Mouse (Mus musculus): ENCODE data around the gene Zfhx3. TPM values are rescaled to one million over a fixed set of nuclear protein-coding genes. Genes with fewer than 3 reads are reported as not detected.

Zfhx3 gene
- polyA plus RNA-seq, 1 experiment from 2014 or later, result 27.5 TPM

- no peak for DNase-seq (ENCODE audit: low spot score)
- WGBS, result 86% methylated on average over 6 of the region's 6 CpGs
- Histone ChIP-seq H3K9ac (replicated peaks; ENCODE audit: low read length) (no peak overlapping the region), H3K27me3 (ENCODE audit: control insufficient read depth, insufficient read depth, low read length) (no peaks in the 10 kb centered on the region), H3K36me3 (replicated peaks; ENCODE audit: control insufficient read depth, insufficient read depth, low read depth, low read length) (no peaks in the 10 kb centered on the region; the same call in 1 of the 2 replicates), H3K27ac (replicated peaks; ENCODE audit: low read depth, low read length) (no peak overlapping the region), H3K9me3 (replicated peaks; ENCODE audit: control insufficient read depth, low read length) (no peaks in the 10 kb centered on the region), H3K4me1 (ENCODE audit: control insufficient read depth, insufficient read depth, low read length) (peaks cover 3% of the 10 kb centered on the region), H3K4me2 (ENCODE audit: low read depth, low read length) (no peak overlapping the region), H3K4me3 (ENCODE audit: low read depth, low read length) (no peak overlapping the region)
- ATAC-seq (replicated peaks; ENCODE audit: insufficient number of reproducible peaks, low FRiP score, low TSS enrichment, low read depth), result no peak
These were observed 940.9 kb downstream of the Zfhx3 start for GRCm38 (mm10) chr8:108883381-108883780.

DNA sequence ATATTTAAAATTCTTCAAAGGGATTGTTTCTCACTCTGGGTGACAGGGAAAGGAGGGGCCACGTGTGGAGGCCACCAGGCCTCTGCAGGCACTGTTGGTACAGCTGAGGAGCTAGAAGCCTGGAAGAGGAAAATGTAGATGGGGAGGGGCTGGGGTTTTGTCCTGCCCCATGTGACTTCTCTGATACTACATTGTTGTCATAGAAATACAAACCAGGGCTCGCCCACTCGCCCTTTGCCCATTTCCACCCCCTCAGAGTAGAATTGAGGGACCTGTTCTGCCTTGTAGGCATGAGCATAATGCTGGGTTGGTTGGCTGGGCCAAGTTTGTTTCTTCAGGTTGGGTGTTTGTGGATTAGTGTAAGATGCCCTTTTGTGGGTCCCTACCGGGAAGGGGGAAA lies 942.5 kb downstream of the Zfhx3 start:
- H3K4me3 ChIP-seq (ENCODE audit: low read depth, low read length), result no peak overlapping the region
- 53% methylated on average over 4 of the region's 4 CpGs for WGBS
- no peak overlapping the region for H3K4me2 ChIP-seq (ENCODE audit: low read depth, low read length)
- H3K27ac ChIP-seq (replicated peaks; ENCODE audit: low read depth, low read length), result no peak overlapping the region
- H3K36me3 ChIP-seq (replicated peaks; ENCODE audit: control insufficient read depth, insufficient read depth, low read depth, low read length), result no peaks in the 10 kb centered on the region; the same call in 1 of the 2 replicates
- DNase-seq (ENCODE audit: low spot score), result no peak
- no peak for ATAC-seq (replicated peaks; ENCODE audit: insufficient number of reproducible peaks, low FRiP score, low TSS enrichment, low read depth)
- no peaks in the 10 kb centered on the region for H3K27me3 ChIP-seq (ENCODE audit: control insufficient read depth, insufficient read depth, low read length)
- no peak overlapping the region for H3K9ac ChIP-seq (replicated peaks; ENCODE audit: low read length)
- peaks cover 3% of the 10 kb centered on the region for H3K4me1 ChIP-seq (ENCODE audit: control insufficient read depth, insufficient read depth, low read length)
- H3K9me3 ChIP-seq (replicated peaks; ENCODE audit: control insufficient read depth, low read length), result no peaks in the 10 kb centered on the region

DNA sequence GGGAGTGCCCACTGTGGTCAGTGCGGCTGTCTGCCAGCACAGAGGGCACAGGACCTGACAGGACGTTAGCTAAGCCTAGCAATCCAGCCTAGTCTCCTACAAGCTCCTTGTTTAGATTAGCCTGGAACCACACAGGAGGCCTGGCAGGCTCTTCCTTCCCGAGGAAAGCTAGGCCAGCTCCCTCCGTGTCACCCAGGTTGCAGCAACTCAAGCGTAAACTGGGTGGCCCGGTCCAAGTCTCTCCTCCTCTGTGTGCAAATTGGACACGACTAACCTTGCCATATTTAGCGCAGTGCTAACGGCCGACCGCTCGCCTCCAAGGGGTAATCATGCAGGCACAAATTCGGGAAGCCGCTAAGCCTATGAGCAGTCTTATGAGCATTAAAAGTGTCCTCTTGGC lies 943.0 kb downstream of the Zfhx3 start:
- H3K36me3 ChIP-seq (replicated peaks; ENCODE audit: control insufficient read depth, insufficient read depth, low read depth, low read length), result no peaks in the 10 kb centered on the region; the same call in 1 of the 2 replicates
- no peak overlapping the region for H3K4me2 ChIP-seq (ENCODE audit: low read depth, low read length)
- H3K27me3 ChIP-seq (ENCODE audit: control insufficient read depth, insufficient read depth, low read length), result no peaks in the 10 kb centered on the region
- WGBS, result 72% methylated on average over 14 of the region's 14 CpGs
- no peak overlapping the region for H3K27ac ChIP-seq (replicated peaks; ENCODE audit: low read depth, low read length)
- no peak overlapping the region for H3K4me3 ChIP-seq (ENCODE audit: low read depth, low read length)
- no peak overlapping the region for H3K9ac ChIP-seq (replicated peaks; ENCODE audit: low read length)
- DNase-seq (ENCODE audit: low spot score) (no peak), ATAC-seq (replicated peaks; ENCODE audit: insufficient number of reproducible peaks, low FRiP score, low TSS enrichment, low read depth) (no peak)
- no peaks in the 10 kb centered on the region for H3K9me3 ChIP-seq (replicated peaks; ENCODE audit: control insufficient read depth, low read length)
- peaks cover 3% of the 10 kb centered on the region for H3K4me1 ChIP-seq (ENCODE audit: control insufficient read depth, insufficient read depth, low read length)

- no peaks in the 10 kb centered on the region for H3K9me3 ChIP-seq (replicated peaks; ENCODE audit: control insufficient read depth, low read length)
- WGBS, result 66% methylated on average over 12 of the region's 12 CpGs
- H3K9ac ChIP-seq (replicated peaks; ENCODE audit: low read length), result no peak overlapping the region
- no peak for ATAC-seq (replicated peaks; ENCODE audit: insufficient number of reproducible peaks, low FRiP score, low TSS enrichment, low read depth)
- H3K36me3 ChIP-seq (replicated peaks; ENCODE audit: control insufficient read depth, insufficient read depth, low read depth, low read length), result no peaks in the 10 kb centered on the region; the same call in 1 of the 2 replicates
- H3K27ac ChIP-seq (replicated peaks; ENCODE audit: low read depth, low read length), result no peak overlapping the region
- no peak overlapping the region for H3K4me2 ChIP-seq (ENCODE audit: low read depth, low read length)
- no peak for DNase-seq (ENCODE audit: low spot score)
- no peaks in the 10 kb centered on the region for H3K27me3 ChIP-seq (ENCODE audit: control insufficient read depth, insufficient read depth, low read length)
- no peak overlapping the region for H3K4me3 ChIP-seq (ENCODE audit: low read depth, low read length)
- peaks cover 3% of the 10 kb centered on the region for H3K4me1 ChIP-seq (ENCODE audit: control insufficient read depth, insufficient read depth, low read length)
These were observed 943.4 kb downstream of the Zfhx3 start for GRCm38 (mm10) chr8:108885861-108886260.

DNA sequence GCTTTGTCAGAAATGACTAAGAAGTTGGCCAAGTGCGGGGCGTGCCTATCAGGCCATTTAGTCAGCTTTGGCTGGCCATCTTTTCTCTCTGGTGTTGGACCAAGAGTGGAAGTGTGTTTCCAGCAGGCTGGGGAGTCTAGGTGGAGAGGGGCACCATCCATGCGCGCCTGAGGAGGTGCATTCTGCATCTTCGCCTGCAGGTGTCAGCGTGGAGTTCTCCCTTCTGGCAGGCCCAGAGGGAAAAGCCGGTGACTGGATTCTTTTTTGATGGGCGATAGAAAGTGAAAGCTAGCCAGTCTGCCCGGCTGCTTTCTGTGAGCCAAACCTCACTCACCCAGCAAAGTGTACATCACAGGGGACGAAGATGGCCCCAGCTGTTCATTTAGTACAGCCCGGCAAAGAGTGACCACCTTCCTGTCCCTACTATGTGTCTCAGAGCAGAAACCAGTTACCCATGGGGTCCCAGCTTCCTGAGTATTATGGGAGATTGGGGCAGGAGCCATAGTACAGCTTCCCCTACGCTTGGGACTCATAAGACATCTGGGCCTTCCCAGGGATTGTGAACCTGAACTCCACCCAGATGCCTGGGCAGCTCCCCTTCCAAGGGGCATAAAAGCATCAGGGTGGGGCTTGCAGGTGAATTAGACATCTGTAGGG lies 944.3 kb downstream of the Zfhx3 start:
- 25% methylated on average over 12 of the region's 12 CpGs for WGBS
- Histone ChIP-seq H3K27ac (replicated peaks; ENCODE audit: low read depth, low read length) (no peak overlapping the region), H3K36me3 (replicated peaks; ENCODE audit: control insufficient read depth, insufficient read depth, low read depth, low read length) (no peaks in the 10 kb centered on the region; the same call in 1 of the 2 replicates), H3K4me1 (ENCODE audit: control insufficient read depth, insufficient read depth, low read length) (peaks cover 3% of the 10 kb centered on the region), H3K9ac (replicated peaks; ENCODE audit: low read length) (no peak overlapping the region; the same call in 1 of the 2 replicates), H3K4me2 (ENCODE audit: low read depth, low read length) (no peak overlapping the region; the same call in 1 of the 2 replicates), H3K27me3 (ENCODE audit: control insufficient read depth, insufficient read depth, low read length) (no peaks in the 10 kb centered on the region), H3K9me3 (replicated peaks; ENCODE audit: control insufficient read depth, low read length) (no peaks in the 10 kb centered on the region), H3K4me3 (ENCODE audit: low read depth, low read length) (no peak overlapping the region)
- DNase-seq (ENCODE audit: low spot score) (peak; percentile 81), ATAC-seq (replicated peaks; ENCODE audit: insufficient number of reproducible peaks, low FRiP score, low TSS enrichment, low read depth) (0 out of 2 replicates have a peak, but pooled peaks have one; percentile 31)

GRCm38 (mm10) chr8:108887256-108887615 lies 944.8 kb downstream of the Zfhx3 start:
- WGBS, result 84% methylated on average over 14 of the region's 14 CpGs
- H3K9me3 ChIP-seq (replicated peaks; ENCODE audit: control insufficient read depth, low read length), result no peaks in the 10 kb centered on the region
- no peak for DNase-seq (ENCODE audit: low spot score)
- H3K9ac ChIP-seq (replicated peaks; ENCODE audit: low read length), result no peak overlapping the region
- no peaks in the 10 kb centered on the region for H3K27me3 ChIP-seq (ENCODE audit: control insufficient read depth, insufficient read depth, low read length)
- peaks cover 3% of the 10 kb centered on the region for H3K4me1 ChIP-seq (ENCODE audit: control insufficient read depth, insufficient read depth, low read length)
- H3K27ac ChIP-seq (replicated peaks; ENCODE audit: low read depth, low read length), result no peak overlapping the region
- no peak for ATAC-seq (replicated peaks; ENCODE audit: insufficient number of reproducible peaks, low FRiP score, low TSS enrichment, low read depth)
- H3K4me3 ChIP-seq (ENCODE audit: low read depth, low read length), result no peak overlapping the region
- H3K4me2 ChIP-seq (ENCODE audit: low read depth, low read length), result no peak overlapping the region
- no peaks in the 10 kb centered on the region; the same call in 1 of the 2 replicates for H3K36me3 ChIP-seq (replicated peaks; ENCODE audit: control insufficient read depth, insufficient read depth, low read depth, low read length)

GRCm38 (mm10) chr8:108887890-108888289 lies 945.4 kb downstream of the Zfhx3 start:
- no peak overlapping the region for H3K9ac ChIP-seq (replicated peaks; ENCODE audit: low read length)
- peaks cover 3% of the 10 kb centered on the region for H3K4me1 ChIP-seq (ENCODE audit: control insufficient read depth, insufficient read depth, low read length)
- WGBS, result 89% methylated on average over 8 of the region's 8 CpGs
- ATAC-seq (replicated peaks; ENCODE audit: insufficient number of reproducible peaks, low FRiP score, low TSS enrichment, low read depth) (no peak), DNase-seq (ENCODE audit: low spot score) (no peak)
- no peaks in the 10 kb centered on the region; the same call in 1 of the 2 replicates for H3K36me3 ChIP-seq (replicated peaks; ENCODE audit: control insufficient read depth, insufficient read depth, low read depth, low read length)
- no peak overlapping the region for H3K4me2 ChIP-seq (ENCODE audit: low read depth, low read length)
- no peaks in the 10 kb centered on the region for H3K9me3 ChIP-seq (replicated peaks; ENCODE audit: control insufficient read depth, low read length)
- no peak overlapping the region for H3K4me3 ChIP-seq (ENCODE audit: low read depth, low read length)
- no peak overlapping the region for H3K27ac ChIP-seq (replicated peaks; ENCODE audit: low read depth, low read length)
- H3K27me3 ChIP-seq (ENCODE audit: control insufficient read depth, insufficient read depth, low read length), result no peaks in the 10 kb centered on the region

GRCm38 (mm10) chr8:108888924-108889323 lies 946.5 kb downstream of the Zfhx3 start:
- no peak overlapping the region for H3K9ac ChIP-seq (replicated peaks; ENCODE audit: low read length)
- ATAC-seq (replicated peaks; ENCODE audit: insufficient number of reproducible peaks, low FRiP score, low TSS enrichment, low read depth) (no peak), DNase-seq (ENCODE audit: low spot score) (no peak)
- H3K9me3 ChIP-seq (replicated peaks; ENCODE audit: control insufficient read depth, low read length), result no peaks in the 10 kb centered on the region
- no peak overlapping the region for H3K27ac ChIP-seq (replicated peaks; ENCODE audit: low read depth, low read length)
- no peaks in the 10 kb centered on the region; the same call in 1 of the 2 replicates for H3K36me3 ChIP-seq (replicated peaks; ENCODE audit: control insufficient read depth, insufficient read depth, low read depth, low read length)
- H3K4me2 ChIP-seq (ENCODE audit: low read depth, low read length), result no peak overlapping the region
- 36% methylated on average over 4 of the region's 4 CpGs for WGBS
- no peaks in the 10 kb centered on the region for H3K27me3 ChIP-seq (ENCODE audit: control insufficient read depth, insufficient read depth, low read length)
- peaks cover 3% of the 10 kb centered on the region for H3K4me1 ChIP-seq (ENCODE audit: control insufficient read depth, insufficient read depth, low read length)
- H3K4me3 ChIP-seq (ENCODE audit: low read depth, low read length), result no peak overlapping the region

Measured in embryonic facial prominence, embryonic 11.5 days (tissue).